10 mouse cellular contexts compared by ENCODE assay signal in the genomic region with DNA sequence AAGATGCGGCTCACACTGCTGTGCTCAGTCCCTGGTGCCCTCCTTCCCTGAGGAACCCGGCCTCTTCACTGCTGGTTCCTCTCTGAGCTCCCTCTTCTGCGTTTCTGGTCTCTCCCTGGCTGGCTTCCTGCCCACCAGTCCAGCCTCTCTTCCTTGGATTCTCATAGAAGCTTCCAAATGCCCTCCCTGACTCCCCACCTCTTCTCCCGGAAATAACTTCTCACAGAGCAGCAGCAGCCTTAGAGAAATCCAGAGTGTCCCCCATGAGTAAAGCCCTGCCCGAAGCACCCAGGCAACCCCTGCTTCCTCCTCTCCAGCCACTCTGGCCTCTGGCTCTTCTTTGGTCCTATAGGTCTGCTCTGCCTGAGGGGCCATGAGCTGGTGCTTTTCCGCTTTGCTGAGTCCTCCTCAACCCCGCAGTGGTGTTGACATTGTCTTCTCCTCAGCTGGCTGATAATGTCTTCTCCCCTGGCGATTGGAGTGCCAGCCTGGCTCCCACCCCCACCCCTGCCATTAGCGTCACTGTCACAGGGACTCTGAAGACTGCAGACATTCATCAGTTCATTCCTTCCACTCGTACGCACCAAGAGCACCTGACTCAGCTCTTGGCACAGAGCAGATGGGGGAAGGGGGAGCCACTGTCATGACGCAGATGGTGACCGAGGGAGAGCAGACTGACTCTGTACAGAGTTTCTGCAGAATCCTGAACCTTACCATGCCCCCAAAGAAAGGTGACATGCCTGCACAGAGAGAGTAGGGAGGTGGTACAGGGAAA.
DNase-seq lines count a peak whose midpoint lies in the region; ATAC-seq lines count a peak whose summit lies in the region.
"Had no signal": no experiment of that assay in that cellular context is flagged by ENCODE, and none has a peak within 500 bp of the region (broad histone marks: within the 10 kb centered on the region; RNA-seq: fewer than 3 reads in every experiment).

No protein-coding gene starts in this region.

- WGBS in midbrain, embryonic 10.5 days = 83% methylated on average over 13 of the region's 13 CpGs
- 72% methylated on average over 13 of the region's 13 CpGs for WGBS in midbrain, embryonic 14.5 days
- 57% methylated on average over 13 of the region's 13 CpGs for WGBS in forebrain, embryonic 14.5 days

- peaks cover 5% of the 10 kb centered on the region; the same call in 1 of the 2 replicates for H3K4me1 ChIP-seq in midbrain, embryonic 10.5 days
- H3K4me1 ChIP-seq in midbrain, embryonic 14.5 days (ENCODE audit: control insufficient read depth, insufficient read depth, low read length) = no peaks in the 10 kb centered on the region
- H3K4me1 ChIP-seq in forebrain, embryonic 14.5 days (ENCODE audit: control insufficient read depth, insufficient read depth, low read length) = peaks cover 5% of the 10 kb centered on the region; the same call in 1 of the 2 replicates
- H3K4me1 ChIP-seq: embryonic facial prominence, embryonic 15.5 days; liver, embryonic 13.5 days had no signal

- H3K27ac ChIP-seq in midbrain, embryonic 10.5 days (replicated peaks) = 0 out of 2 replicates have a peak overlapping the region, but pooled peaks have one; percentile 33
- H3K27ac ChIP-seq in midbrain, embryonic 14.5 days (replicated peaks; ENCODE audit: low read depth, low read length) = no peak overlapping the region
- no peak overlapping the region for H3K27ac ChIP-seq in forebrain, embryonic 14.5 days (ENCODE audit: low read depth, low read length)
- H3K27ac ChIP-seq: embryonic facial prominence, embryonic 15.5 days; liver, embryonic 13.5 days had no signal

- H3K27me3 ChIP-seq in midbrain, embryonic 10.5 days (ENCODE audit: low read depth, poor library complexity, severe bottlenecking) = no peaks in the 10 kb centered on the region
- no peaks in the 10 kb centered on the region for H3K27me3 ChIP-seq in midbrain, embryonic 14.5 days (ENCODE audit: control insufficient read depth, insufficient read depth, low read length)
- H3K27me3 ChIP-seq in forebrain, embryonic 14.5 days (replicated peaks; ENCODE audit: control insufficient read depth, insufficient read depth, low read length) = no peaks in the 10 kb centered on the region
- H3K27me3 ChIP-seq: embryonic facial prominence, embryonic 15.5 days; liver, embryonic 13.5 days had no signal

- no peaks in the 10 kb centered on the region for H3K36me3 ChIP-seq in midbrain, embryonic 10.5 days
- H3K36me3 ChIP-seq in midbrain, embryonic 14.5 days (ENCODE audit: control insufficient read depth, insufficient read depth, low read length) = no peaks in the 10 kb centered on the region
- H3K36me3 ChIP-seq in forebrain, embryonic 14.5 days (ENCODE audit: control insufficient read depth, insufficient read depth, low read length) = no peaks in the 10 kb centered on the region
- H3K36me3 ChIP-seq: embryonic facial prominence, embryonic 15.5 days; liver, embryonic 13.5 days had no signal

- H3K4me3 ChIP-seq in midbrain, embryonic 10.5 days = no peak overlapping the region
- no peak overlapping the region for H3K4me3 ChIP-seq in midbrain, embryonic 14.5 days (replicated peaks; ENCODE audit: low read depth, low read length)
- no peak overlapping the region for H3K4me3 ChIP-seq in forebrain, embryonic 14.5 days (ENCODE audit: low read depth, low read length)
- H3K4me3 ChIP-seq: embryonic facial prominence, embryonic 15.5 days; liver, embryonic 13.5 days had no signal

- H3K9me3 ChIP-seq in midbrain, embryonic 10.5 days (replicated peaks) = no peaks in the 10 kb centered on the region
- H3K9me3 ChIP-seq in midbrain, embryonic 14.5 days (ENCODE audit: control insufficient read depth, low read length) = no peaks in the 10 kb centered on the region
- H3K9me3 ChIP-seq in forebrain, embryonic 14.5 days (replicated peaks; ENCODE audit: control insufficient read depth, low read length) = no peaks in the 10 kb centered on the region
- H3K9me3 ChIP-seq: embryonic facial prominence, embryonic 15.5 days; liver, embryonic 13.5 days had no signal

- DNase-seq in cerebellum, postnatal 4 days (ENCODE audit: low spot score in 2 of 2) = no peak
- no peak for DNase-seq in midbrain, embryonic 10.5 days (ENCODE audit: low spot score)
- DNase-seq in midbrain, embryonic 14.5 days = no peak
- peak; percentile 65 for DNase-seq in forebrain, embryonic 14.5 days (ENCODE audit: low spot score)
- DNase-seq in retina, embryonic 14.5 days (ENCODE audit: low spot score) = peak; percentile 38
- no peak for DNase-seq in gastrocnemius, postnatal 4 days (ENCODE audit: low spot score in 2 of 2)
- no peak for DNase-seq in spleen, adult 12 weeks (ENCODE audit: low spot score)
- DNase-seq: liver, embryonic 13.5 days had no signal

- ATAC-seq in cerebellum, adult (ENCODE audit: insufficient number of reproducible peaks, low FRiP score, low TSS enrichment) = peak; percentile 49; the same call in 1 of the 2 replicates
- no peak for ATAC-seq in midbrain, embryonic 14.5 days (ENCODE audit: low FRiP score, low TSS enrichment)
- peak; percentile 52; the same call in 1 of the 2 replicates for ATAC-seq in forebrain, embryonic 14.5 days

- no peak overlapping the region for H3K4me2 ChIP-seq in midbrain, embryonic 14.5 days (ENCODE audit: low read length)
- no peak overlapping the region for H3K4me2 ChIP-seq in forebrain, embryonic 14.5 days (ENCODE audit: low read length)
- H3K4me2 ChIP-seq: embryonic facial prominence, embryonic 15.5 days; liver, embryonic 13.5 days had no signal

- no peak overlapping the region for H3K9ac ChIP-seq in midbrain, embryonic 14.5 days (replicated peaks; ENCODE audit: low read length)
- H3K9ac ChIP-seq in forebrain, embryonic 14.5 days (ENCODE audit: low read length) = no peak overlapping the region
- H3K9ac ChIP-seq: embryonic facial prominence, embryonic 15.5 days; liver, embryonic 13.5 days had no signal

Comparison
In these comparisons a context has a peak if more than half of its experiments do, and no peak if none do; other contexts are left out.
1. DNase-seq: peak in forebrain, embryonic 14.5 days (single experiment) and retina, embryonic 14.5 days (single experiment); none in cerebellum, postnatal 4 days (0 of 2), midbrain, embryonic 10.5 days (single experiment), midbrain, embryonic 14.5 days (single experiment), gastrocnemius, postnatal 4 days (0 of 2) and spleen, adult 12 weeks (single experiment).